Mouse (Mus musculus) heart, adult 18-20 months (tissue): Measurements from ENCODE around the gene Ncoa3. TPM values are rescaled to one million over a fixed set of nuclear protein-coding genes. Genes with fewer than 3 reads are reported as not detected.

ENCODE experiments used
- DNase-seq, 2 experiments: peaks; one replicate each; pipeline ENCODE4 v3.0.0; 2021 to 2022; ENCODE audit warnings: mixed read lengths in 1 of 2
- total RNA-seq, 2 experiments: library from RNA; stranded (reverse); gene quantifications; 2 replicates each; pipeline ENCODE4 v1.2.3; 2021

Gene Ncoa3
- total RNA-seq, 2 experiments from 2014 or later = 29.2 to 30.2 TPM

DNA sequence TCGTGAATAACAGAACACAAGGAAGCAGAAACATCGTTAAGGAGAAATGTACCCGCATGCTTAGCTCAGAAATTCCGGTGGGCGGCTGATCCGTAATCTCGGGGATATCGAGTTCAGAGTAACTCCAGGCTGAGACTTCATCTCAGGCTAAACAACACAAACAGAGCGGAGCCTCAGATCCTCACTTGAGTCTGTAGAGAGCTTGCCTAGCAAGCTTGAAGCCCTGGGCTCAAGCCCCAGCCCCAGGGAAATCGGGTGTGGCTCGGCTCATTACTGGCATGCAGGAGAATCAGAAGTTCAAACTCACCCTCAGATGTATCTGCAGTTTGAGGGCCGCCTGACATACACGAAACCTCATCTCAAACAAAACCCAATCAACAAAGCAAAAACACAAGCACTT, 22.5 kb upstream of the Ncoa3 start:
- DNase-seq = no peak

DNA sequence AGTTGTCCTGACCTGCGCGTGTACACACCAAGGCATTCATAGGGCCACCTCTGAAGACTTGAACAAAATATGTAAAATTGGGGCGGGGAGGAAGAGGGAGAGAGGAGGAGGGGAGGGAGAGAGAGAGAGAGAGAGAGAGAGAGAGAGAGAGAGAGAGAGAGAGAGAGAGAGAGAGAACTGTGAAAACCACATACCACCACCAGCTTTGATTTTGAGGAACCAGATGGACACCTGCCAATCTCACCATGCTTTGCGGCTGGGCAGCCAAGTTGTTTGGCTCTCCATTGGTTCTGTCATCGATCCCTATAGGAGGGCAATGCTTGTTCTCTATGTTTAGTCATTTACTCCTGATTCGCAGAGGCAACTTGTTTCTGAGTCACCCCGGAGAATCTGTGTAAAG, 21.7 kb upstream of the Ncoa3 start:
- no peak for DNase-seq

DNA sequence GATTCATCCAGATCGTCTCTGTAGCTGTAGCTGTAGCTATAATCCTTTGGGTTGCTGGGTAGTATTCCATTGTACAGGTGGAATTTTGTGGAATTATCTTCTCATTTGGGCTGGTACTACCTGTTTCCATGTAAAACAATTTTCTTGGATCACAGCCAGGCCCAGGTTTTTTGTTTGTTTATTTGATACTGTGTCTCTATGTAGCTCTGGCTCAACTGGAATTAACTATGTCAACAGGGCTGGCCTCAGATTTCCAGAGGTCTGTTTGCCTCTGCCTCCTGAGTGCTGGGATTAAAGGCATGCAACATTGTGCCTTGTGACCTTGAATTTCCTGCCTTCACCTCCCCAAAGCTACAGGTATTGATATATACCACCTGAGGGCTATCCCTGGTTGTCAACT, 18.1 kb upstream of the Ncoa3 start:
- no peak for DNase-seq

DNA sequence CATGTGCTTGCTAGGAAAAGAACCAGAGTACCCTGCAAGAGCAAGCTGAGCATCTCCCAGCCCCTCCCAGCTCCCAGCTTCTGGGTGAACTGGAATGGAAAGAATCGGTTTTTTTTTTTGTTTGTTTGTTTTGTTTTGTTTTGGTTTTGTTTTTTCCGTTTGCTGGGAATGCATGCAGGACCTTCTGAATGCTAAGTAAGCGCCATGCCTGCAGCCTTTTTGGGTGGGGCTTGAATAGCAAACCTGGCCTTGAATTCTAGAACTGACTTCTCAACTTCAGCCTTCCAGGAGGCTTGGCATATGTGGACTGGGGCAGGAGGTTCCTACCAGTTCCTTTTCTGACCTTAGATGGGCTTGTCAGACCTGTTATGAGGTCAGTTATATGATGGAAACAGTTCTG, 16.2 kb upstream of the Ncoa3 start:
- DNase-seq = no peak

DNA sequence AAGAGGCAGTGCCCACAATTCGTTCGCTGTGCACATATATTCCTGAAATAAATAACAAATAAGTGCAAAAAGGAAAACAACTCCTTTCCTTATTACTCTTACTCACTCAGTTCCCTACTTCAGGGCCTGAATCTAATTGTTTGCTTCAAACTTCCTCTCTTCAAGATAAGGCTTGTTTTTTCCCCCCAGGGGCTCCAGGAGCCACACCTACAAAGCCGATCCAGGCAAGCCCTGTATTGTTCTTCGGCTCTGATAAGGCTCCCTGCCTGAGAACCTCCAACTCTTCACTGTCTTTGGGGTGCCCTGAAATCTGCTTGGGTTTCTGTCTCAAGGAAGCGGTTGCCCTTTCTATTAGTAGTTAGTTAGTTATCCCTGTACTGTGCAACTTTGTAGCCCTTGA, 15.6 kb upstream of the Ncoa3 start:
- DNase-seq = peak in 1 of 2 experiments; percentile 70

DNA sequence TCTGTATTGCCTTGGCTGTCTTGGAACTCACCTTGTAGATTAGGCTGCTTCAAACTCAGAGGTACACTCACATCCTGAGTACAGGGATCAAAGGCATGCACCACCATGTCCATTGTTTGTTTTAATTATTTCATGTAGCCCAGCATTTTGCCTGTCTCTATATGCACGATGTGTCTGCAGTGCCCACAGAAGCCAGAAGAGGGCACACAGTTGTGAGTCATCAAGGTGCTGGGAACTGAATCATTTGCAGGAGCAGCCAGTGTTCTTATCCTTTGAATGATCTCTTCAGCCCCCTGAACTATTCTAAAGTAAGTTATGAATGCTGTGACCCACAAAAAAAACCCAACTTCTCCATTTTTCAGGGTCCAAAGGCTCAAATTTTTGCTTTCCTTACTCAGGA, 14.3 kb upstream of the Ncoa3 start:
- no peak for DNase-seq

DNA sequence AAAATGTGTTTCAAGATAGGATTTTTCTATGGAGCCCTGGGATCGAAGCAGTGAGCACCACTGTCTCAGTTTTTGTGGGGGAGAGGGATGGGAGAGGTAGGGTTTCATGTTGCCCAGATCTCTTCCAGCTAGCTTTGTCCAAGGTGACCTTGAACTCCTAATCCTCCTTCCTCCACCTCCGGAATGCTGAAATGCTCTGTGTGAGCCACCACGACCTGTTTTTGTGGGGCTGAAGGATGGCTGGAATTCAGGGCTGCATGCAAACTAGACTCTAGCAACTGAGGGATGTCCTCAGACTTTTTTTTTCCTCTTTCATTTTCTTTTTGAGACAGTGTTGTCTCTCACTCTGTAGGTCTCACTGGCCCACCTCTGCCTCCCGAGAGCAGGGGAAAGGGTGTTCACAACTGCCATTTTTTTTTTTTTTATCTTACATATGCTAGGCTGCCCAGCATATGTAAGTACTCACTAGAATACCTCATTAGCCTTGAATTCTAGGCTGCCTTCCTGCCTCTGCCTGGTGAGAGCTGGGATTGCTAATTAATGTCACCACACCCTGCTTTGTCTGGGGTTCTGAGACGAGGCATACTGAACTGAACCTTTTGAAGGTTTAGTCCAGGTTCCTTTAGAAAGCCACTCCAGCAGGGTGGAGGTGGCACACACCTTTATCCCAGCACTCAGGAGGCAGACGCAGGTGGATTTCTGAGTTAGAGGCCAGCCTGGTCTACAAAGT, 11.0 kb upstream of the Ncoa3 start:
- DNase-seq = no peak

DNA sequence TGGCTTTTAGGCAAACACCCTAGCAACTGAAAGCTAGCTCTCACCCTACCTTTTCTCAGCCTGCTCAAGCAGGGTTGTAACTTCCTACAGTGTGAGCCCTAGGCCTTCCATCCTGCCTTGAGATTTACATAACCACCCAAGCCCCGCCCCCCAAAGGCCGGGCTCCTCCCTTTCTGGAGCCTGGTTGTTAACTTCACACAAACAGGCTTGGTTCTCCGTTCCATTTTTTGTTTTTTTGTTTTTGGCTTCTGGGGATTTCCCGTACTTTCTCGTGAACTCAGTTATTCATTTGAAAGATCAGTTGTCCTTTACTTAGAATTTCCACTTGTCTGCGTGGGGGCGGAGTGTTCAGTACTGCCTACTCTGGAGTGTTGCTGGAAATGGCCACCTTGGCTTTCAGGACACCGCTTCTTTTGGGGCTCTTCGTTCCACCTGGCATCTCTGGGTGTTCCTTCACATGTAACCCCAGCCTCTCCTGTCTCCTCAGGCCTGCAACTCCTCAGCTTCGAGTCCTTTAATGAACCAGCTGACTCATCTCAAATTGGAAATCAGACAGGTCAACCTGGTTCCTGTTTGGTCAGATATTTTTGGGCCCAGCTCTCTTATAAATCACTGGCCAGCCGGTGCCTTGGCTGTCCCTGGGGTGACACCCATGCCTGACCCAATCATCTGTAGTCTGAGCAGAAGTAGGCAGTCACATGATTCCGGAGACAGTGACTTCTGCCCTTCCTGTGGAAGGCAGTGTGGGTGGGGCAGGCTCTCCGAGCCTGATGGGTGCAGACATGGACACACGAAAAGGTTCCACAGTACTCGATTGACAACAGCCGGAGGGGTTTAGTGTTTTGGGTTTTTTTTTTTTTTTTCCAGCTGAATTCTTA, 9.7 kb upstream of the Ncoa3 start:
- peak; percentile 85 to 95 for DNase-seq

DNA sequence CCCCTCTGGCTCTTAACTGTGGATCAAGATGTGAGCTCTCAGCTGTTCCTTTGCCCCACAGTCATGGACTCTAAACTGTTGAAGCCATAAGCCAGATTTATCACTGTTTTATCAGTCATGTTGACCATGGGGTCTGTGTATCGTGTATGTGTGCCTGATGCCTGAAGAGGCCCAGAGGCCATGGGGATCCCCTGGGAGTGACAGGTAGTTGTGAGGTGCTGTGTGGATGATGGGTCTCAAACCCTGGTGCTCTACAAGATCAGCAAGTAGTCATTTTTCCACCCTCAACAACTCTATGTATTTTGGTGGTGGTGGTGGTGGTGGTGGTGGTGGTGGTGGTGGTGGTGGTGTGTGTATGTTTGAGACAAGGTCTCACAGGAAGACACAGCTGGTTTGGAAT, 8.1 kb upstream of the Ncoa3 start:
- no peak for DNase-seq

DNA sequence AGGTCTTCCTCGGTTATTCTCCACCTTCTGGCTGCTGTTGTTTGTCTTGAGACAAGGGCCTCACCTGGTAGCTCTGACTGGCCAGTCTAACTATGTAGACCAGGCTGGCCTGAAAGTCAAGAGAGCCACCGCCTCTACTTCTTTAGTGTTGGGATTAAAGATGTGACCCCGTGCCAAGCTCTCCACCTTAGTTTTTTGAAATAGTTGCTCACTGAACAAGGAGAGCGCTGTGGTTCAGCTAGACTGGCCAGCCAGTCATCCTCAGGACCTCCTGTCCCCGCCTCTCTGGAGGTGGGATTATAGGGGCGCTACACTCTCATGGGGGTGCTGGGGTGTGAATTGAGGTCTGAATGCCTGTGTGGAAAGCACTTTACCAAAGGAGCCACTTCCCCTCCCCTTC, 7.5 kb upstream of the Ncoa3 start:
- DNase-seq = no peak

DNA sequence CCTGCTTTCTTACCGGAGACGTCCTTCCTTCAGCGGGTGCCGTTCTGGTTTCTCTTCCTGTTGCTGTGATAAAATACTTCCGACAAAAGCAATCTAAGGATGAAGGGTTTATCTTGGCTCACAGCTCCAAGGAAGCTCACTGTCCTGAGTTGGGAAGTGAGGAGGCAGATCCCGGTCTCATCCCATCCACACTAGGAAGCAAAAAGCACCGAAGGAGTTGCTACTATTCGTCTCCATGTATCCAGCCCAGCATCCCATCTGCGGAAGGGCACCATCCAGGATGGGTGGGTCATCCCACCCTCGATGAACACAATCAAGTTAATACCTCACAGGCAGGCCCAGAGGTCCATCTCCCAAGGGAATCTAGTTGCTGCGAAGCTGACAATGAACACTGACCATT, 6.9 kb upstream of the Ncoa3 start:
- DNase-seq = no peak

DNA sequence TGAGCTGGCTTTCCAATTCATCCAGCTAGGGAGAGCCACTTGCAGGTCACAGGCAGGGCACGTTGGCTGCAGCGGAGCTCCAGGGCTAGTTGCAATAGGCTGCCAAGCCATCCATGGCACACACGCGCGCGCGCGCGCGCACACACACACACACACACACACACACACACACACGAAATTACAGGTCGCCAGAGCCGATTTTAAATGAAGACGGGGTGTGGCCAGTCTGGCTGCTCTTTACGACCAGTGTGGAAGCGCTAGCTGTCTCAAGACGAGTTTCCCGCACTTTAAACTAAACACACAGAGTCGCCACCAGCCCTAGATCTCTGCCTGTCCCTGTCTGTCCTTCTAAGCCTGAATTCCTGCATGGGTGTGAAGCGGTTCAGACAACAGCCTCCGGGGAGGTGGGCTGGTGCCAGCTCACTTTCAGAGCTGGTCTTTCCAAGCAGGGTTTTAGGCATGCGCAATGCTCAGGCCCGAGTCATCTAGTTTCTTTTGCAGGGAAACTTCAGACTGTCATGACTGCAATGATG, 5.4 kb upstream of the Ncoa3 start:
- peak; percentile 84 to 89 for DNase-seq

DNA sequence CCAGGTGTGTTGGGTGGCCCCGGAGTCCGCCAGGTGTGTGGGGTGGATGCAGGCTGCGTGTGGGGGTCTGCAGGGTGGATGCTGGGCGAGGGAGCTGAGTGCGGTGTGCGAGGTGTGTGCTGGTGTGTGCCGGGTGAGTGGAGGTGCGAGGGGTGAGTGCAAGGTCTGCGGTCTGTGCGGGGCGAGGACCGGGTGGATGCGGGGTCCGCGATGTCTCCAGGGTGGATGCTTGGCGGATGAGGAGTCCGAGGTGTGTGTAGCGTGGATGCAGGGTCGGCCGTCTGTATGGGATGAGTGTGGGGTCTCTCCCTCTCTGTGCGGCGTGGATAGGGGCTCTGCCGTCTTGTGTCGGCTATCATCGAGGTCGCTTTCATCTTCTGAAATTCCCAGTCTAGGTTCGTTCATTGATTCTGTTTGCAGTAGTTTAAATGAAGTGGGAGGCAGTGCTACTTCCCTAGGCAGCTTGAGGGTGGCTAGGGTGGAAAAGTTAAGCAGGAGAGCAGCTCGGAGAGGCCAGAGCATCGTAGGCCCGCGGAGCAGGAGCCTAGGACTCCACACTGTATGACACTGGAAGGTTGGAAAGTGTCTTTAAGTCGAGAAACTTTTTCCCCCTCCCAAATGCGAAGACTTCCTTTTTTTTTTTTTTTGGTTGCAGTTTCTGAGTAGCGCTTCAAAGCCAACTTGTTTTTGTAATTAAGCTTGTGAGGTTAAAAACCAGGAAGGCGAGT, 901 bp downstream of the Ncoa3 start:
- peak in 1 of 2 experiments; percentile 35 for DNase-seq

DNA sequence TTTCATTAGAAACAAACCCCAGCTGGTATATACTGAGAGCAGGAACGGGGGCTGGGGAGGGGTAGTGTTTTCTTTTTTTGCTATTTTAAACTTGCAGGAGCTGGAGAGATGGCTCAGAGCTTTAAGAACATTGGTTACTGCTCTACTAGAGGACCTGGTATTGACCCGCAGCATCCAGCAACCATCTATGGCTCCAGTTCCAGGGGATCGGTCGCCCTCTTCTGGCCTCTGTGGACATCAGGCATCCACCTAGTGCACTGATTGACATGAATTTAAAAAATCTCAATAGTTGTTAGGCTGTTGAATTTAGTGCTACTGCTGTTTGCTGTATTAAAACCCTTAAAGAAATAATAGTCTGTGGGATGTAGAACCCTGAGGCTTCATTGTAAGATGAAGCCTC, 1.9 kb downstream of the Ncoa3 start:
- DNase-seq = no peak

DNA sequence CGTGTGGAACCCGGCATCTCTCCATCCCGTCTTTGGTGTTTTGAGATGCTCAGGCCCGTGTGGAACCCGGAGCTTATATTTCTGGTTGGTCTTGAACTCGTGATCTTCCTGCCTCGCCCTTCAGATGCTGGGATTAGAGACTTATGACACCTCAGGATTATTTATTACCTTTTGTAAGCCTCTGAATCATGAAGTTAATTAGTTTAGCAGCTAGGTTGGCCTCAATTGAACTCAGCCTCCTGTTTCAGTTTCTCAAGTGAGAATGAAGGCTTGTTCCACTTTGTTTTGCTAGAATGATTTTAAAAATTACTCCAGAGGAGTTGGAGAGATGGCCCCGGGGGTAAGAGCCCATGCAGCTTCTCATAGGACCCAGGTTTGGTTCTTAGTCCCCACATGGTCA, 3.3 kb downstream of the Ncoa3 start:
- no peak for DNase-seq

DNA sequence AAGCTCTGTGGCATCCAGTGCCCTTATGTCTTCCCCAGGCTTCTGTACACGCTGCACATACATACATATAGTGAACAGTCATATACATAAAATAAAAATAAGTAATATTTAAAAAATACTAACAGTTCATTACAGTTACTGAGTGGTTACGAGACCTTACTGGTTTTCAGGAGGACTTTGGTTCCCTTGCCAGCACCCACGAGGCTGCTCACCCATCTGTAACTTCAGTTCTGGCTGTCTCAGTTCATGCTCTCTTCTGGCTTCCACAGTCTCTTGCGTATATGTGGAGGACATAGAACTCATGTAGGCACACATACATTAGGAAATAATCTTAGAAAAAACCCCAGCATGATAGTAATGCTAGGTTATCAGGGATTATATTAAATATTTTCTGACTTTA, 3.7 kb downstream of the Ncoa3 start:
- DNase-seq = no peak

DNA sequence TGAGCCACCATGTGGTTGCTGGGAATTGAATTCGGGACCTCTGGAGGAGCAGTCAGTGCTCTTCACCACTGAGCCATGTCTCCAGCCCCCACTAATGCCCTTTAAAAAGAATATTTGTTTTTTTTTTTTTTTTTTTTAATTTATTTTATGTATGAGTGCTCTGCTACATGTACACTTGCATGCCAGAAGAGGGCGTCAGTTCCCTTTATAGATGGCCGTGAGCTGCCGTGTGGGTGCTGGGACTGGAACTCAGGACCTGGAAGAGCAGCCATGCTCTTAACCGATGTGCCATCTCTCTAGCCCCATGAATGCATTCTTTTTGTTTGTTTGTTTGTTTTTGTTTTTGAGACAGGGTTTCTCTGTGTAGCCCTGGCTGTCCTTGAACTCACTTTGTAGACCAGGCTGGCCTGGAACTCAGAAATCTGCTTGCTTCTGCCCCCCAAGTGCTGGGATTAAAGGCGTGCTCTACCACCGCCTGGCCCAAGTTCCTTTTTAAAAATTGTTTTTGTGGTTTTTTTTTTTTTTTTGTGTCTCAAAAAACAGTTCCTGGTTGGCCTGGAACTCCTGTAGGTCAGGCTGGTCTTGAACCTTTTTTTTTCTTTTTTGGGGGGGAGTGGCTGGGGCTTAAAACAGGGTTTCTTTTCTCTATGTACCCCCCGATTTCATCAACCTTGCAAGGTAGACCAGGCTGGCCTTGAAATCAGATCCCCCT, 5.0 kb downstream of the Ncoa3 start:
- no peak for DNase-seq

DNA sequence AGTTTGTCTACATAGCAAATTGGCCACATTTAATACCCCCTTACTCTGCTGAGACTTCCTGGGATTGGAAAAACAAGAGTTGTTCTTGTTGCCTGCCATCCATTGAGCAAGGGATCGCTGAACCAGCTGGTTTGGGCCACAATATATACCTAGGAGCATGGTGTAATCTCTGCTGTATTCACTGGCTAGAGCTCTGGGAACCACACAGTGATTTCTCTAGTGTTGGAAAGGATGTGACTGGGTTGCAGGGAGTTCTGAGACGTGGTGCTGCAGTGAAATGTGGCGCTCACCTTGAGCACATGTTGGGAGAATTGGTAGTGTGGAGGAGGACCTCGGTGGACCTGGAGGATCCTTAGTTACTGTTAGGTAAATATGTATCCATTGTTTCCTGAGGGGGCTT, 6.5 kb downstream of the Ncoa3 start:
- DNase-seq = no peak

DNA sequence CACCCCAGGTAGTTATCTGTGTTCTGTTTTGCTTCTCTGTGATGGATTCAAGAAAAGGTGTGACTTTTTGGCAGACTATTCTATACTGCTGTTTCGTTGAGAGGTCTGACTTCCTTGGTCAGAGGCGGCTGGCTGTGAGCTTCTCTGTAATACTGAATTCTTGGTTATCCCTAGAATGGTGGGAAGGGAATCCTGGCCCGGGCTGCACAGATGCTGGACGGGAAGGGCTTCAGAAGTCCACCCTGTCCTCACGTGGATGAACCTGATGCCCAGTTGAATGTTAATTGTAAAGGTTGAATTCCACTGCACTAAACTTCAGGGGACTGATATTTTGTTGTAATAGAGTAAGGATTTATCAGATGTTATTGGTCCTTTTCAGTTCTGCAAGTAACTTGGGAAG, 7.4 kb downstream of the Ncoa3 start:
- DNase-seq = peak in 1 of 2 experiments; percentile 62

DNA sequence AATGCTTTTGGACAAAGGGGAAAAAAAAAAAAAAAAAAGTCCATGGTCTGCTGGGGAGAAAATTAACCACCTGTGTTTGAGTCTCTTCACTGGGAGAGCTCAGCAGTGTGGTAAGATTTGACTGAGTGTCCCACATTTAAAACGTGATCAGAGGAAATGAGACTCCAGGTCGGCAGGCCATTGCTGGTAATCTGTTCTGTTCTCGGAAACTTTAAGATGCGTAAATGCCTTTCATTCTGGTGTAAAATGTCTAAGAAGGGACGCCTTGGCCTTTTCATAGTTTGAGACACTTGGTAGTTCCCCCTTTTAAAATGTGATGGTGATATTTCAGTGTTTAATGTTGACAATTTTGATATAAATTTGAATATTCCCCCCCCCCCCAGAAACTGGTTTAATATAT, 7.8 kb downstream of the Ncoa3 start:
- DNase-seq = no peak

DNA sequence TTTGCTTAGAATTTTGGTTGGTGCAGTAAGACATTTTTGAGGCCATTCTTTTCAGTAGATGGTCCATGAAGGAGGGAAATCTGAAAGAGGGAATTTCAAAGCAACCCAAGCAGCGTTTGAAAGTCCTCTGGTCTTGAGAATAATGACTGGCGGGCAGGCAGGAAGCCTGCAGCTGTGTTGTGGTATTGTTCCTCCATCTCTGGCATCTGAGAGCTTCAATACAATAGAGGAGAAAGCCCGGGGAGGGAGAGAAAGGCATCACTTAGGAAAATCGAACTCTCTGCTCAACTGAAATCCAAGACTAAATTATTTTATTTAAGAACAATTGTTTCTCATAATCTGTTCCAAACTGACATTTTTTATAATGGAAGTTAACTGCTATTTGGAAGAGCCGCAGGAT, 8.3 kb downstream of the Ncoa3 start:
- DNase-seq = no peak

DNA sequence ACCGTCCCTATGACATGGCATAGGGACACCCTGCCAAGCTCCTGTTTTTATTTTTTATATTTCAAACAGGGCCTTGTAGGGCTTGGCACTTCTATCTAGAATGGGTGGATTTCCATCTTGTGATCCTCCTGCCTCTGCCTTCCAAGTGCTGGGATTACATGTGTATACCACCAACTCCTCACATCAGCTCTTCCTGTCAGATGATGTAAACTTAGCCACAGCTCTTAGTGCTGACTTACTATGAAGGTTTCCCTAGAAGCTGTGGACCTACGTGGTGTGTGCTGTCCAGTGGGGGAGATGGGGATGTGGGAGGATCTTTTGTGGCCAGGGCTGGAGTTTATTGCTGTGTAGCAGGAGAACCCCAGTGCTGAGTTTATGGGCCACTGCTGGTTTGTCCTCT, 8.9 kb downstream of the Ncoa3 start:
- DNase-seq = no peak
